Mouse (Mus musculus) embryo, embryonic 9.5 days (tissue): ENCODE data around the gene Rex1bd.
A peak's percentile ranks its signal among the peaks of the same experiment; 100 is the strongest.
"Not testable (repeated sequence)": the region's sequence is repeated elsewhere in the genome, so short reads cannot be mapped to it uniquely, and the experiment has no call there.

ENCODE experiments used
- DNase-seq: peaks from one replicate; pipeline ENCODE4 v3.0.0-alpha.2; 2017; ENCODE audit errors: extremely low spot score

The Rex1bd gene

DNA sequence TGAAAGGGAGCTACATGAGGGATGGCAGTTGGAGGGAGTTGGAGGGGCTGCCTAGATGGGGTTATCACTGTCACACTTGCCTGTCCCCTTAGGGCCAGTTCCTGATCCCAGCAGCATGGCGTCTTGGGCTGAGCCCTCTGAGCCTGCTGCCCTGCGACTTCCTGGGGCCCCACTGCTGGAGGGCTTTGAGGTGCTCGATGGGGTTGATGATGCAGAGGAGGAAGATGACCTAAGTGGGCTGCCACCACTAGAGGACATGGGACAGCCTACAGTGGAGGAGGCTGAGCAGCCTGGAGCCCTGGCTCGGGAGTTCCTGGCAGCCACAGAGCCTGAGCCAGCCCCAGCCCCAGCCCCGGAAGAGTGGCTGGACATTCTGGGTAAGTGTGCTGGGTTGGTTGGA is 22.7 kb upstream of the Rex1bd start:
- no peak for DNase-seq

DNA sequence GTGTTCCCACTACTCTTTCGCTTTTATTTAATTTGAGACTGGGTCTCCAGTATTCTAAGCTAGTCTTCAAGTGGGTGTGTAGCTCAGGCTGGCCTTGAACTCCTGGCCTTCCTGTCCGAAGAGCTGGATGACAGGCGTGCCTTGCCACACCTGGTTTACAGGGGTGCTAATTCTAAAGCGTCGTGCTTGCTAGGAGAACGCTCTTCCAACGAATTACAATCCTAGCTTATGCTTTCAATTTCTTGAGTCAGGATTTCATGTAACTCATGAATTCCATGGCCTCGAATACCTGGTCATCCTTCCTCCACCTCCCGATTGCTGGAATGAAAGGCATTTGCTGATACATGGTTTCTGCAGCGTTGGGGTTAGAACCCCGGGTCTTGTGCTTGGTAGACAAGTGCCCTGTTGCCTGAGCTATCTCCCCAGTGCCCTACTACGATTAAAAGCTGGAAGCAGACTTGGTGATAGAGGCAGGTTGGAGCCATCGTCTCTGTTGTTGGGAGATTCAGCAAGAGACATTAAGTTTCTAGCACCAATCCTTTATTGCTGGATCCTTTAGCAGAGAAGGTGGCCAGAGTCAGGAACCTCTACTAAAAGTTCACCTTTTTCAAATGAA is 21.7 kb upstream of the Rex1bd start:
- DNase-seq, result no peak

DNA sequence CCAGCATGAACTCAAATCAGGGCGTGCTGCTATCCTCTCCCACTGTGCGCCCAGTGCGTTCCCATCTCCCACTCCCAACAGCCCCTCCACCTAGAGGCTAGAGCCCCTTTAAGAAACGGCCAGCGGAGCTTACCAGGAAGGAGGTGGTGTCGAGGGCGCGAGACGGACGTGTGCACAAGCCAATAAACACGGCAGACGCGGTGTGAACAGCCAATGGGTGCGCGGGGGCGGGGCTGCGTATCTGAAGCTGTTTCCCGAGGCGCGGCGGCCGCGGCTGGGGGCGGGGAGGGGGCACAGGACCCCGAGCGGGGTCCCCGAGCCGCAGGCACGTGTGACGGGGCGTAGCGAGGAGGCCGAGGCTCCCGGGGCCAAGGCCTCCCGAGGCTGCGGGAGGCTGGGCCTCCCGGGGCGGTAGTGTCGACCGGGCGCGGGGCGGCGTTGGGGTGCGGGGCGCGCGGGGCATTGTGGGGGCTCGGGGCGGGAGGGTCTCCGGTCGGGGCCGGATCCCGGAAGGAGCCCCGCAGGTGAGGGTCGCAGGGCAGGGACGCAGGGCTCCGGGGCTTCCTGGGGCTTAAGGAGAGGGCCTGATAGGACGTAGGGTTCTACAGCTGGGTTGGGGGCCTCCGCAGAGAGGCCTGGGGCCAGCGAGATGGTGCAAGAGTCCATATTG is 21.1 kb upstream of the Rex1bd start, which contains the start of the genes Fkbp8 and Kxd1:
Fkbp8 (plus strand) TSS at position 213 of the 670 bp plus-strand sequence.
Kxd1 (minus strand) TSS at position 445 of the 670 bp plus-strand sequence.
- peak; percentile 99 for DNase-seq

DNA sequence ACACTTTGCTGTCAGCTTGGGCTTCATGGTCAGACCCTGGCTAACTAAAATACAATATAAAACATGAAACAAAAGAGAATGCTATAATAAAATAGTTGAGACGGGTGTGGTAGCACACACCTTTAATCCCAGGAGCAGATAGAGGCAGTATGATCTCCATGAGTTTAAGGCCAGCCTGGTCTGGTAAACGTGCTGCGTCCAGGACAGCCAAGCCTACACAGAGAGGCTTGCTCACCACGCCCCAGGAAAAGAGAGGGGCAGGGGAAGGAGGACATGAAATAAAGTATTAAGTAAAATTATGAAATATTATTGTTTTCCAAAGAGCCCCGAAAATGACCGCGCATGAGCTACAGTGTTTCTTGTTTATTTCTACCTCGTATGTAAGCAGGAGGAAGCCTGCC is 20.6 kb upstream of the Rex1bd start:
- DNase-seq, result no peak

DNA sequence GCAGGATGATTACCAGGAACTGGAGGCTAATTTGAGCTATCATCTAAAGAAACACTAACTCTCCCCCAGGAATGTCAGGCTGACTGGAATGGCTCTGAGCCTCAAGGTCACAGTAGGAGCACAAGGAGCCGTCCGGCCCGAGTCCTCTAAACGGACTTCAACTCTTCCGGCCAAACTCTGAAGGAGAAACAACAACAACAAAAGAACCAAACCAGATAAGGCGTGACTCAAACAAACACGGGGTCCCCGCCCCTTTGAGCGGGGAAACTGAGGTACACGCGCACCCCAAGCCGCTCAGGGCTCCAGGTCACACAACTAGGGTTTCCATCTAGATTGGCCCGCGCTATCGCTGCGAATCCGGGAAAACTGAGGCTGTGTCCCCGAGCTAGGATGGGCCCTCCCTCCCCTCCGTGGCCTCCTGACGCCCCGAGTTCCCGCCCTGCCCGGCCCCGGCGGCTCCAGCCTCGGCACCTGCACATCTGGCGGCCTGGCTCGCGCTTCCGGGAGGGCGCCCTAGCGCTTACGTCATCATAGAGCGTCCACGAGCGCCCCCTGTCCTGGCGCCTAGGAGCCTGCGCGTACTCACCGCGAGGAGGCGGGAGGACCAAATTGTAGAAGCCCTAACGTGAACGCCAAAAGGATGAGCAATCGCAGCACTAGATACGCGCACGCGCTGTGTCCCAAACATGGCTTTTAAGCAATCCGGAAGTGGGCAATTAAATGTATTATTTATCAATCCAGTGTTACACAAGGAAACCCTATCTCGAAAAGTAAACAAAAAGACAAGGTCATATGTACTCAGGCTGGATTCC is 16.2 kb upstream of the Rex1bd start:
- DNase-seq, result peak; percentile 95

DNA sequence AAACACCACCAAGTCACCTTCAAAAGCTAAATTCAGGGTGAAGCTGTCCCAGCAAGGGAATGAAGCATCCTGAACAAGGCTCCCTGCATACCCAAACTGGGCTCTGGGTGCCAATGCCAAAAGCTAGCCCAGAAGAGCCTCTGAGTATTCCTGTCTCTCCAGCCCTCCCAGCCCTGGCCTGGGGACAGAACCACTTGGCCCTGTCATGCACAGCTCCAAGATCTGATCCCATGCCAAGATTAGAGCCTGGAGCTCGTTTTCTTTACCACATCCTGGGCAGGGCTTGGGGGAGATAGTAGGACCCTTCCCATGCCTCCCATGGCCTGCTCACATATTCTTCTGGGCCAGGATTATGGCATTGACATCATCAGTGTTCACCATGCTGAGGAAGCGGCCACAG is 13.1 kb upstream of the Rex1bd start:
- no peak for DNase-seq

DNA sequence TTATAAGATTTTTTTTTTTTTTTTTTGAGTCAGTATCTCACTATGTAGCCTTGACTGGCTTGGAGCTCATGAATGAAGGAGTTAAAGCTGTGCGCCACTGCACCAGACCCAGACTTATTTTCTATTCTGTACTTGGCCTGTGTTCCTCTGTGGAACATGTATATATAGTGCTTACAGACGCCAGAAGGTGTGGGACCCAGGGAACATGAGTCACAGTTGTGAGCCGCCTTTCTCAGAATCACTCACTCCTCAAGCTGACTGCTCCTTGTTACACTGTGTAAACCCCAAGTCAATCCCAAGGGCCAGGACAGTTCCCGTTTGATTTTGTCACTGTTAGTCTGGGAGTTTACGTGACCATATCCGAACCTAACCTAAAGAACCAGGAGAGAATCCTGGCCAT is 12.5 kb upstream of the Rex1bd start:
- no peak for DNase-seq

DNA sequence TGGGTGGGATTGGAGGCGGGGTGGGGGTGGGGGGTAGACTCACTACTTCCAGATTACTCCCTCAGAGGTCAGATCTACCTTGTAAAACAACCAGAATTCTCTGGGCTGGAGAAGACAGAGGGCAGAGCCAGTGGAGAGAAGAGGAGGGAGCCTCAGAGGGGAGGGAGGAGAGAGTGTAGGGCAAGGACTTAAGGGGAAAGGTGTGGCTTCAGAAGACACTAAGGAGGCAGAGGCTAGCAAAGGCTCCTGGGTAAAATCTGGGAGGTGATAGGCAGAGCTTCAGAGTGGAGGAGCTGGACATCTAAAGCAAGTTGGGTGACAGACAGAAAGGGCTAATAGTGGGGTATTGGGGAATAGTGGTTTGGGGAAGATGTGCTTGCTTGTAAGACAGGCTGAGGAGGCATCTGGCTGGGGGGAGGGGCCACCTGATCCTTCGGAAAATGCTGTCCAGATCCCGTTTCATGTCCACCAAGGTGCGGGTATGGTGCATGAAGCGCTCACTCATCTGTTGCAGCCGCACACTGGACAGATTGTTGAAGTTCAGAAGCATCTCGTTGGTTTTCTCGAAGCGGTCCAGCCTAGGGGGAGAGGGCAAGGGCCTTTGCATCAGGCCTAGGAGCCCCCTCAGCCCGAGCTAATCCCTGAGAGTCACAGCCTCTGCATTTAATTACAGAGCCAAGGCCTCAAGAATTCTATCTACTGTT is 11.5 kb upstream of the Rex1bd start:
- DNase-seq, result no peak

DNA sequence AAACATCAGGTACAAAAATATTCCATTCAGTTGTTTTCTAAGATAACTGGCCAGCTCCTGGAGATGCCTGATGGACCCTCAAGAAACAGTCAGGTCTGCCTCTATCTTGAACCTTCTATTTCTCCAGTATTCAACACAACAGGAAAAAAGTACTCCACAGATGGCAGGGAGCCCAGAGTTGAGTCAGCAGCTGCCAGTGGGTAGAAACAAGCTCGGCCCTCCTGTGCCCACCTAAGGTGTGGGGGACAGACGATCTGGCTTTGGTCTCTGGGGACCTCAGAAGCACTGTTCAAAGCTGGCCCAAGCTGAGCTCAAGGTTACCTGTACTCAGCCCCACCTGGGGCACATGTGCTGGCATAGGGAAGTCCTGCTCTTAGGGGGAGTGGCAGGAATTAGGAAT is 6.9 kb upstream of the Rex1bd start:
- no peak for DNase-seq

DNA sequence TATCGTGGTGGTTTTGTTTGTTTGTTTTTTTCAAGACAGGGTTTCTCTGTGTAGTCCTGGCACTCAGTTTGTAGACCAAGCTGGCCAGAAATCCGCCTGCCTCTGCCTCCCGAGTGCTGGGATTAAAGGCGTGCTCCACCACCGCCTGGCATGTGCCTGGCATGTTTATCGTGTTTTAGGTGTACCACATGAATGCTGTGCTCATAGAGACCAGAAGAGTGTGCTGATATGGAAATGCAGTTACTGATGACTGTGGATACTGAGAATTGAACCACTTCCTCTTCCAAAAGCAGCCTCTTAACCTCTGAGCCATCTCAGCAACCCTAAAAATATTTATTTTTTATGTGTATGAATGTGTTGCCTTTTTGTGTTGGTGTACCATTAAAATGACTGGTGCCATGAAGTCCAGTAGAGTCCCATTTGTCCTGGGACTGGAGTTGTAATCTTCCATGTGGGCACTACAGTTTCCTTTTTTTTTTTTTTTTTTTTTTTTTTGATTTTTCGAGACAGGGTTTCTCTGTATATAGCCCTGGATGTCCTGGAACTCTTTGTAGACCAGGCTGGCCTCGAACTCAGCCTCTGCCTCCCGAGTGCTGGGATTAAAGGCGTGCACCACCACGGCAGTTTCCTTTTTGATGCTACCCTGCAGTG is 5.8 kb upstream of the Rex1bd start:
- DNase-seq, result no peak

DNA sequence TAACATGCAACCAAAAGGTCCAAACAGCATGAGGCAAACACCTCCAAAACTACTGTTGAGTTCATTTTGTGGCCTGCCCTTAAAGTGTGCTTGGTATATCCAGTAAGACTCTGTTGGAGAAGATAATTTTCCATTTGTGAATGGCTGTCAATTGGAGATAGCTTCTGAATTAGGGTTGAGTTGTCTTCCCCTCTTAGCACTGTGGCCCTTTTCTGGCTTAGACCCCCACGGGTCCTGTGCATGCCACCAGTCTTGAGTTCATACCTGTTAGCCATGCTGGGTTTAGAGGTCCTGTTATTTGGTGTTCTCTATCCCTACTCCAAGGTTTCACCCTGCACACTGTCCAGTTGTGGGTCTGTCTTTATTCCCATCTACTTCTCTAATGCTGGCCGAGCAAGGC is 5.2 kb upstream of the Rex1bd start:
- no peak for DNase-seq

DNA sequence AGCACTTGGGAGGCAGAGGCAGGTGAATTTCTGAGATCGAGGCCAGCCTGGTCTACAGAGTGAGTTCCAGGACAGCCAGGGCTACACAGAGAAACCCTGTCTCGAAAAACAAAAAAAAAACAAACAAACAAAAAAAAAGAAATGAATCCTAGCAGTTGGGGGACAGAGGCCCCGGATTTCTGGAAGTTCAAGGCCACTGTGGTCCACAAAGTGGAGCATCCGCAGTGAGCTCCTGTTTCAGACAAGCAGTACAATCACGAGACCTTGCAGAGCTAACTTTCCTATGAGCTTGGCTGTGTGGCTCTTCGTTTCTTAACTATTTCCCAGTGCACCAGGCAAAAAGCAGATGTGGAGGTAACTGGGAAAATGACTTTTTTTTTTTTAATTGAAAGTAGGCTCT is 4.6 kb upstream of the Rex1bd start:
- not testable (repeated sequence) for DNase-seq

DNA sequence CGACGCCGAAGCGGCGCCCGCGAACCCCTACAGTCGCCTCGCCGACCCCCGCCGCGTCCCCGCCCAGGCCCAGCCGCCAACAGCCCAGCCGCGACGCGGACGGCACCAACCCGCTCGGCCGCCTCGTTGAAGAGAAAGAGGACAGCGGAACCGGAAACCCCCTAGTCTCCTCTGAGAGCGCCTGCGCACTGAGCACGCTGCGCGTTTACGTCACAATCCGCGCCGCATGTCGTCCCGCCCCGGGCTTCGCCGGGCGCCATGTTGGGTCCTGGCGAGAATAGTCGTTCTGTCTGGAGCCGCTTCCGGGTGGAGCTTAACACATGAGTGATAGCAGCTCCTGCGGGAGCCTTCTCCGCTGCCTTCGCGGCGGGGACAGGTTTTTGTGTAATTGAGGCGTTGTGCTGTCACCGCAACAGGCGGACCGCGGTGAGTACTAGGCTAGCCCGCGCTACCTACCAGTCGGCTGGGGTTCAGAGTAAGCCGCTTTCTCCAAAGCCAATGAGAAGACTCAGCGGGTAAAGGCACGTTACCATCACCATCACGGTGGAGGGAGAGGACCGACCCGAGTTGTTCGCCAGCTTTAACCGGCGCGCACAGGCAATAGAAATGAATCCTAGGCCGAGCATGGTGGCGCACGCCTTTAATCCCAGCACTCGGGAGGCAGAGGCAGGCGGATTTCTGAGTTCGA is 3.8 kb upstream of the Rex1bd start, which contains the start of gene Uba52:
Uba52 (minus strand) TSS at position 574 of the 688 bp plus-strand sequence.
- peak; percentile 96 for DNase-seq

DNA sequence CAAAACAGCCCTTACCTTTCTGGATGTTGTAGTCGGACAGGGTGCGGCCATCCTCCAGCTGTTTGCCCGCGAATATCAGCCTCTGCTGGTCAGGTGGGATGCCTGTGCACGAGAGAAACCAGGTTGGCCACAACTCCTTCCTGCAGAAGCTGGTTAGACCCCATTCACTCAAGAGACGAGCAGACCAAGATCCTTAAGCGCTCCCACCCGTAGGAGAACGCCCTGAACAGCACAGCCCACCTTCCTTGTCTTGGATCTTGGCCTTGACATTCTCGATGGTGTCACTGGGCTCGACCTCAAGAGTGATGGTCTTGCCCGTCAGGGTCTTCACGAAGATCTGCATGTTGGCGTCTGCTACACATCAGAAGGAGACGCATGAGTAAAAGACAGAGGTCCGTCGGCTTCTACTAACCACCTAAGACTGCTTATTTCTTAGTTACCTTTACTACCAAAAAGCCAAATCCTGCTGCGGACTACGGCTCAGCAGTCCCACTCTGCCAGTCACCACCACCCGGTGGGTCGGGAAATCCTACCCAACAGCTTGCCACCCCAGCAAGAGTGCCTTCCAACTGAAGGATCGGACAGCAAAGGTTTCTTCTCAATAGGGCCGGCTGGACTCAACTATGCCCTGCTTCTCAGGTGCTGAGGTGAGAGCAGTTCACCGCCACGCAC is 2.9 kb upstream of the Rex1bd start:
- no peak for DNase-seq

DNA sequence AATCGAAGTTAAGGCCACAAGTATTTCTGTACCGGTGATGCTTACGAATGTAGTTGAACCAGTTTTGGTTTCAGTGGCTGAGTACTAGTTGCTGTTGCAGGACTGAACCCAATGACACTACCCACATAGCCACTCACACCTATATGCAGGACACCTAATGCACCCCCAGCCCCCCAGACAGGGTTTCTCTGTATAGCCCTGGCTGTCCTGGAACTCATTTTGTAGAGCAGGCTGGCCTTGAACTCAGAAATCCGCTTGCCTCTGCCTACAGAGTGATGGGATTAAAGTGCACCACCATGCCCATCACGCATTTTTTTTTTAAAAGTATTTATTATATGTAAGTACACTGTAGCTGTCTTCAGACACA is 458 bp upstream of the Rex1bd start:
- no peak for DNase-seq

DNA sequence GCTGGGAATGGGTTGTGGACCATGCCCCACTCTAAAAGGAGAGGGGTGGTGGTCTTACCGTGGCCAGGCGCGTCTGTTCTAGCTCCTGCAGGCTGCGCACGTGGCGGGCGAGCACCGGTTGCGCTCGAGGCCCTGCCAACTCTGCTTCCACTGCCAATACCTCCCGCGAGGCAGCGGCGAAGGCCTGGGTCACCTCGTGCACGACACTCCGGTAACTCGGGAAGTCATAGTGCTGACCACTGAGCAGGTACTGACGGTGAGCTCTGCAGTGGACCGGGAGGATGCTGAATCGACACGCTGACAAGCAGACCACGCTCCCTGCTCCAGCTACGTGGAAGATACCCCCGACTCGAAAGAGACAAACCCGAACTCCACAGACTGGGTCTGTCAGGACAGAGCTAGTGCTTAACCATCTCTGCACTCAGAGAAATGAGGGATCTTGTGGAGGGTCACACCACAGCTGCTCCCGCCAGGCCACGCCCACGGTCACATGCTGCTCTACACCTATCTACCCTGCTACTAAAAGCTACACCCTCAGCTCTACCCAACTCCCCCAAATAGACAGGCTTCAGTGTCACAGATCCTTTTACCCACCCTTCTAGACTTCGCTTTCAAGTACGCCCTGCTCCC is 739 bp downstream of the Rex1bd start:
- DNase-seq, result no peak

DNA sequence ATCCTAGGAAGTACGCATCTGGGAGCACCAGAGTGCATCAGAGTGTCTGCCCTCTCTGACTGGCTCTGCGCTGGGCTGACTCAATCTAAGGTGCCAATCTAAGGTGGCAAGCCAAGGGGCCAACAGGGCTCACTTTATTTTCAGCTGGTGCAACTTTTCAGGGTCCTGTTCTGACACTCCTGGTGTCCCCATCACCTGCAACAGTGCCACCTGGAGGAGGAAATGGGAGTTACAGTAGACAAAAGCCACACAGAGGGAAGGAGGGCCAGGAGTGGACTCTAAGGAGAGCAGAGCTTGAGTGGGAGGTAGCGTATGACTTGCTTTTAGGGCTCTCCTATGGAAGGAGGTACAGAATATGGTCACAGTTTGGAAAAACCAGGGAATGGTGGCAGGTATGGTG is 1.7 kb downstream of the Rex1bd start:
- DNase-seq, result peak; percentile 87

DNA sequence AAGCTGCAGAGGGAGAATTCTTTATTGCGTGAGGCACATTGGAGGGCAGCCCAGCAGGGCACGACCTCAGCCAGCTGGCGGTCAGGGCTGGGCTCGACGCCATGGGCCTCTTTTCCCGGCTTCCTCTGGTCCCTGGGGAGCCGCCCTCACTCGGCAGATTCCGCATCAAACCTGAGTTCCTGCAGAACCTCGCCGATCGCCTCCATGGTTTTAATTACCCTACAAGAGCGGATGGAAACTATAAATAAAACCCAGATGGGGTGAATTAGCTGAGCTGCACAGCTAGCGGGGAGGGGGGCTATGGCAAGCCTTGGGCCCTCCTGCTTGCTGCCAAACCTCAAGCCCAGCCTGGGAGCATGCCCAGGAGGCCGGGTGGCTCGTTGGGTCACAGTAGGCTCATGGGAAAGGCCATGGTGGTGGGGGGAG is 2.2 kb downstream of the Rex1bd start:
- DNase-seq, result peak; percentile 47

DNA sequence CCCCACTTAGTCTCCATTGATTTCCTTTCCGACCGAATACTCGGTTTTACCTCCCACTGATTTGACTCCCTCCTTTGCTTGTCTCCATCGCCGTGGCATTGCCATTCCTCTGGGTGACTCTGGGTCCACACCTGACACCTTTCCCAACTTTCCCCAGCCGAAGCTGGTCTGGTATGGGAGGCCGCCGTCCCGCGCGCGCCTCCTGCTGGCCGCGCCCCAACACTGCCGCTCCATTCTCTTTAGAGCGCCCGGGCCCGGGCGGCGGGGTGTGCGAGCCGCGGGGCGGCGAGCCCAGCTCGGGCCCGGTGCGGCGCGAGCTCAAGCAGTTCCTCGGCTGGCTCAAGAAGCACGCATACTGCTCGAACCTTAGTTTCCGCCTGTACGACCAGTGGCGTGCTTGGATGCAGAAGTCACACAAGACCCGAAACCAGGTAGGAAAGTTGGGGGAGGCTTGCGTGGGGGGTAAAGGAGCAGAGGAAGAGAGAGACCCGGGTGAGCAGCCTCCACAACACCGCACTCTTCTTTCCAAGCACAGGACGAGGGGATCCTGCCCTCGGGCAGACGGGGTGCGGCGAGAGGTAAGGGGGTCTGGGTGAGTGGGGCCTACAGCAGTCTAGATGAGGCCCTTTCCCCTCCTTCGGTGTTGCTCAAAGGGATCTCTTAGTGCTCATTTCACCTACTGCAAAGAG is 3.3 kb downstream of the Rex1bd start:
- peak; percentile 79 for DNase-seq
